Mouse (Mus musculus) lung, embryonic 16.5 days (tissue): Measurements from ENCODE around the gene Slc8a2. TPM values are rescaled to one million over a fixed set of nuclear protein-coding genes. Genes with fewer than 3 reads are reported as not detected.

Experiments used
- ATAC-seq: fragments of 200-750 bp; cut with Nextera tagmentation; 2 replicates; pipeline ENCODE4 v1.8.0; 2017; ENCODE audit warnings: low read depth, mild to moderate bottlenecking, moderate library complexity
- H3K27ac ChIP-seq: fragments of 300-500 bp; sonication (generic); 2 replicates; pipeline ENCODE4 v1.5.1; 2014; ENCODE audit warnings: mild to moderate bottlenecking, control low read depth, low read length
- H3K27me3 ChIP-seq: fragments of 300-500 bp; sonication (generic); 2 replicates; pipeline ENCODE4 v1.6.1; 2014; ENCODE audit warnings: low read depth, low read length, mixed read lengths; ENCODE audit not compliant: control insufficient read depth, insufficient read depth
- H3K36me3 ChIP-seq: fragments of 300-500 bp; sonication (generic); 2 replicates; pipeline ENCODE4 v1.6.1; 2014; ENCODE audit warnings: low read length; ENCODE audit not compliant: control insufficient read depth, insufficient read depth
- H3K4me1 ChIP-seq: fragments of 300-500 bp; sonication (generic); replicated peaks from 2 replicates; pipeline ENCODE4 v1.6.1; 2014; ENCODE audit warnings: low read length, mixed read lengths; ENCODE audit not compliant: control insufficient read depth, insufficient read depth
- H3K4me2 ChIP-seq: fragments of 300-500 bp; sonication (generic); 2 replicates; pipeline ENCODE4 v1.6.1; 2014; ENCODE audit warnings: low read depth, low read length, control low read depth
- H3K4me3 ChIP-seq: fragments of 300-500 bp; sonication (generic); 2 replicates; pipeline ENCODE4 v1.5.1; 2014; ENCODE audit warnings: mild to moderate bottlenecking, low read length, control low read depth
- H3K9ac ChIP-seq: fragments of 300-500 bp; sonication (generic); 2 replicates; pipeline ENCODE4 v1.6.1; 2014; ENCODE audit warnings: low read length, control low read depth
- H3K9me3 ChIP-seq: fragments of 300-500 bp; sonication (generic); 2 replicates; pipeline ENCODE4 v1.6.1; 2016; ENCODE audit warnings: low read length; ENCODE audit not compliant: control insufficient read depth
- WGBS: fragments of 180-500 bp; shearing (Covaris S2); extraction: QIAGEN DNeasy Blood & Tissue Kit; methylation state at CpG from one replicate; pipeline ENCODE4 v1.1.7; 2014; 5-methylcytosine and 5-hydroxymethylcytosine counted together
- polyA plus RNA-seq: library from polyadenylated mRNA; unstranded; fragments of >200 nt; fragmentation: Nextera tagmentation; extraction: Ambion mirVana; gene quantifications from 2 replicates; pipeline ENCODE4 v1.2.1, GENCODE M21; 2015

Slc8a2 gene
- polyA plus RNA-seq, result 0.08 and 0.10 TPM in 2 replicates

DNA sequence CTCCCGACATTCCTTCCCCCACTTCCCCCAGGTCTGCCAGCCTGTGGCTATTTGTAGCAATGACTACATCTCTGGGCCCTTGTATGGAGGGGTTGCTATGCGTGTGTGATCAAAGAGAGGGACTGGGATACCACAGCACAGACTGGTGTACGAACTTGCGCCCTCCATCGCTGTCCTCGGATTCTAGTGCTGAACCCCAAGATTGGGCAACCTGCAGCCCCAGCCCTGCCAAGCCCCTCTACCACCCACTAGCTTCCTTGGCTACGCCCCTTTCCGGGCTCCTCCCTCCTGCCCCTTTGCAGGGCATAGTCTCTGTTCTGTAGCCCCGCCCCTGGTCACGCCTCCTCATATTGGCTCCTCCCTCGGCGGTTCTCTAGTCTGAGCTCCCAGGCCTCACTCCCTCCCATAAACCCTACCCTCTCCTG lies at the start of gene Slc8a2:
TSS of gene Slc8a2 (plus strand) at position 406 of the 425 bp plus-strand sequence.
- 2% methylated on average over 12 of the region's 12 CpGs for WGBS
- Histone ChIP-seq H3K4me2 (peak within 1 kb of the TSS; percentile 87), H3K9me3 (no peaks in the 10 kb centered on the region), H3K36me3 (no peaks in the 10 kb centered on the region), H3K4me3 (peak within 1 kb of the TSS; percentile 54), H3K9ac (peak within 1 kb of the TSS; percentile 60), H3K27me3 (no peaks in the 10 kb centered on the region), H3K27ac (0 out of 2 replicates have a peak within 1 kb of the TSS, but pooled peaks have one; percentile 32), H3K4me1 (peaks cover 3% of the 10 kb centered on the region; the same call in 1 of the 2 replicates)
- ATAC-seq, result peak; percentile 85

DNA sequence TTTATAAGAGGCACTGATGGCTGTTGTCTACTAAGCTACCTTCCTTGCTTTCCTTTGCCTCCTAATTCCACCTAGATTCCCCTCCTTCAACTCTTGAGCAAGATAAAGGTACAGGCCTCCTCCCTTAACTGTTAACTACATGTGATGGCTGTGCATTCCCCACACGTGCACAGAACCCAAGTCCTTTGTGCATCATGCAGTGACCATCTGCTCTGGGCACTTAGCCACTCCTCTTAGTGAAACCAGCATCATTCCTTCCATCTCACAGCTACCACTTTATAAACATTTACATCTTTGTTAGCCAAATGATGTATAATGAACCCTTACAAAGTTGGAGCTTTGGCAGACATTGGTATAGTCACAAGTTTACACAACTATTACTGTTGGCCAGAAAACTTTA lies 49.7 kb upstream of the Slc8a2 start:
- no peaks in the 10 kb centered on the region for H3K27me3 ChIP-seq
- no peaks in the 10 kb centered on the region for H3K4me1 ChIP-seq
- no peak overlapping the region for H3K4me3 ChIP-seq
- H3K9ac ChIP-seq, result no peak overlapping the region
- H3K9me3 ChIP-seq, result no peaks in the 10 kb centered on the region
- H3K36me3 ChIP-seq, result no peaks in the 10 kb centered on the region
- no peak for ATAC-seq
- H3K27ac ChIP-seq, result no peak overlapping the region
- 42% methylated on average over 1 of the region's 1 CpGs for WGBS
- no peak overlapping the region for H3K4me2 ChIP-seq

DNA sequence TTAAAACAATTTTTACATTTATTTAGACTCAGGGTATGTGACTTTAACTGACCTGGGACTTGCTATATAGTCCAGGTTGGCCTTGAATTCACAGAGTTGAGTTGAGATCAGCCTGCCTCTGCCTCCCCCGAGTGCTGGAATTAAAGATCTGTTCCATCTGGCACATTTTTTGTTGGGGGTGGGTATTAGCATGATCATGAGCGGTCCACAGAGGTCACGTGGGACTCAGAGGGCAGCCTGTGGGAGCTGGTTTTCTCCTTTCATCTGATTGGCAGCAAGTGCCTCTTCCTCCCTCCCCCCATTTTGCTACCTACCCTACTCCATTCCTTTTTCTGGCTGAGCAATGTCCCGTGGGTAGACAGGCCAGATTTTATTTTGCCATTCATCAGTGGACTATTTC lies 49.0 kb upstream of the Slc8a2 start:
- H3K27ac ChIP-seq, result no peak overlapping the region
- no peak overlapping the region for H3K4me2 ChIP-seq
- no peaks in the 10 kb centered on the region for H3K36me3 ChIP-seq
- H3K9ac ChIP-seq, result no peak overlapping the region
- H3K27me3 ChIP-seq, result no peaks in the 10 kb centered on the region
- no peak for ATAC-seq
- H3K4me3 ChIP-seq, result no peak overlapping the region
- no peaks in the 10 kb centered on the region for H3K4me1 ChIP-seq
- 56% methylated on average over 4 of the region's 4 CpGs for WGBS
- H3K9me3 ChIP-seq, result no peaks in the 10 kb centered on the region

DNA sequence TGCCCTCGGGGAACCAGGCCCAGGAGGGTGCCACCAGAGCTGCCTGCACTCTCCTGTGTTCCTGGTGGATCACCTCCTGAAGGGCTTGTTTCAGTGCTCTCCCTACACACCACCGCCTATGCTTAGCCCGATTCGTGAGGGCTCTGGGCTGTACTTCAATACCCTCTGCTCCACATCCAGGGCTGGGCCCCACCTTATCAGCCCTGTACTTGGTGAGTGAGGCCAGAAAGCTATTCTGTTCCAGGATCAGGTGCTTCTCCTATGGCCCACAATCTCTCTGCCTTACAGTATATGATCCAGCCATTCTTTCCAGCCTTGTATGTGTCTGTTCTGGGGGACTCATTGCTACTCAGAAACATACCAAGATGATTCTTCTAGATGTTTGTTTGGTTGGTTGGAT lies 46.3 kb upstream of the Slc8a2 start:
- no peak overlapping the region for H3K27ac ChIP-seq
- H3K27me3 ChIP-seq, result no peaks in the 10 kb centered on the region
- no peak for ATAC-seq
- no peaks in the 10 kb centered on the region for H3K9me3 ChIP-seq
- WGBS, result 55% methylated on average over 4 of the region's 4 CpGs
- no peak overlapping the region for H3K9ac ChIP-seq
- no peaks in the 10 kb centered on the region for H3K4me1 ChIP-seq
- no peak overlapping the region for H3K4me3 ChIP-seq
- no peak overlapping the region for H3K4me2 ChIP-seq
- H3K36me3 ChIP-seq, result no peaks in the 10 kb centered on the region

DNA sequence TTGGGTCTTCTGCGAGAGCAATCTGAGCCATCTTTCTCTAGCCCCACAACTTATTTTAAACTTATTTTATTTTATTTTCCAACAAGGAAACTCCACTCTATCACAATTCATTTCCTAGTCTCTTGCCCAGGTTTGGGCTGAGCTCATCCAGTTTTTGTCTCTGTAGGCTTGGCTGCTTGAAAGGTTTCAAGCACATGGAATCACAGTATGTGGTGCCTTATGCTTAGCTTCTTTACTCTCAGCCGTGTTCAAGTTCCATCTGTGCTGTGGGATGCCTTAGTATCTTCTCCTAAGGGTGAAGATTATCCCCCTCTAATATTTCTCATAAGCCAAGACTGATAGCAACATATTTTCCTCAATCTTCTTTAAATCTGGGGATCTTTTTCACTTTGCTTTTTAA lies 42.0 kb upstream of the Slc8a2 start:
- H3K4me3 ChIP-seq, result no peak overlapping the region
- no peak overlapping the region for H3K9ac ChIP-seq
- no peaks in the 10 kb centered on the region for H3K27me3 ChIP-seq
- no peaks in the 10 kb centered on the region for H3K36me3 ChIP-seq
- no peak overlapping the region for H3K27ac ChIP-seq
- H3K4me1 ChIP-seq, result no peaks in the 10 kb centered on the region
- no peaks in the 10 kb centered on the region for H3K9me3 ChIP-seq
- 66% methylated on average over 2 of the region's 2 CpGs for WGBS
- no peak for ATAC-seq
- H3K4me2 ChIP-seq, result no peak overlapping the region

DNA sequence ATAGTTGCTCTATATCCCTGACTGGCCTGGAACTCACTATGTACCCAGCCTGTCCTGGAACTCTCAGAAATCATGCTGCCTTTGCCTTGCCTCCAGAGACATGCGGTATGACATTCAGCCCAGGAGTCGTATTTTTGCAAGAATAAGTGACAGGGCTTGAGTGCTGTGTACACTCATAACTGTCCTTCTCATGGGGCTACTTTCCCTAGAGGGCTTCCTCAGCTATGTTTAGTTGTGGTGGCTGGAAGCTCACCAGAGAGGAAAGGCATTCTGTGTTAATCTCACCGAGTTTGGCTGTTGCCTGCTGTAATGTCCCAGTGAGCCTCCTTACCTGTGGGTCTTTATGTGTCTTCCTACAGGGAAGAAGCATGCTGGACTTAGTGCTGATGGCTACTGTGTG lies 35.0 kb upstream of the Slc8a2 start:
- Histone ChIP-seq H3K4me1 (peaks cover 6% of the 10 kb centered on the region), H3K9ac (no peak overlapping the region), H3K27ac (no peak overlapping the region), H3K9me3 (no peaks in the 10 kb centered on the region), H3K27me3 (no peaks in the 10 kb centered on the region), H3K4me3 (no peak overlapping the region), H3K4me2 (no peak overlapping the region), H3K36me3 (no peaks in the 10 kb centered on the region)
- 53% methylated on average over 3 of the region's 3 CpGs for WGBS
- ATAC-seq, result no peak

DNA sequence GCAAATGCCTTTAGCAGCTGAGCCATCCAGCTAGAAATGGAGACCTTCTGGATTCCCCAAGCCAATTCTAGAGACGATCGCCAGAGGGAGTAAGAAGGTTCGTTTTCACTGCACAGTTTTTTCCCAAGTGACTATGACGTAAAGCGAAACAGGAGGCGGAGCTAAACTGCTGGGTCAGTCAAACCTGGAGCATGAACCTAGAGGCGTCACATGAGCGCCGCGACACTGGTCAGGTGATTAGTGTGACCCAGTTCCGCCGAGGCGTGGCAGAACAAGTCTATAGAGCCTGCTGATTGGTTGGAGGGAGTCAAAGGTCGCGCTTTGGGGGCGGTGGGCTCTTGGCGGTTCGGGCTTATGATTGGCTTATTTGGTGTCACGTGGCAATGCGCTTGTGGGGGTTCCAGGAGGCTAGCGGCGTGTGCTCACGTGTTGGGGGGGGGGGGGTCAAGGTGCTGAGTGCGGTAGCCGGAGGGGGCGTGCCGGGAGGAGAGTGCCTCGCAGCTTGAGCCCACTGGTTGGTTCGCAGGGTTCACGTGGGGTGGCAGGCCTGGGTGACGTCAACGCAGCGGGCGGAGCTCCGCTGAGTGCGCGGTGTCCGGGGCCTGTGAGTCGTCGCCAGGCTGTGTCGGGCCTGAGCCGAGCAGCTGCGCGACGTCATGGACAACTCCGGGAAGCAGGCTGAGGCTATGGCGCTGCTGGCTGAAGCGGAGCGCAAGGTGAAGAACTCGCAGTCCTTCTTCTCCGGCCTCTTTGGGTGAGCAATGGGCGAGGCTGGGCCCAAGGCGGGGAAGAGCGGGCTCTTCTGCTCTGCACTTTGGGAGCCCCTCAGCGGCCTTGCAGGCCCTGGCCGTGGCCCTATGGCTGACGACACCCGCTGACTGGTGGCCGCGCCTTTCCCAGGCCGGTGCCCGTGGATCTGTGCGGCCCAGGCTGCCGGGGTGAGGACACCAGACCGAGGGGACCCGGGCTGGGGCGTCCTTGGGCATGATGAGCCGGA lies 31.3 kb upstream of the Slc8a2 start, which contains the start of gene Napa:
TSS of gene Napa (plus strand) at position 438 of the 997 bp plus-strand sequence.
- Histone ChIP-seq H3K9ac (peak within 1 kb of the TSS; percentile 89), H3K36me3 (no peaks in the 10 kb centered on the region), H3K27ac (peak within 1 kb of the TSS; percentile 83), H3K9me3 (no peaks in the 10 kb centered on the region), H3K4me2 (peak within 1 kb of the TSS; percentile 82), H3K4me3 (peak within 1 kb of the TSS; percentile 84), H3K4me1 (peaks cover 11% of the 10 kb centered on the region), H3K27me3 (no peaks in the 10 kb centered on the region)
- under 1% methylated on average over 65 of the region's 68 CpGs for WGBS
- peak; percentile 98 for ATAC-seq

DNA sequence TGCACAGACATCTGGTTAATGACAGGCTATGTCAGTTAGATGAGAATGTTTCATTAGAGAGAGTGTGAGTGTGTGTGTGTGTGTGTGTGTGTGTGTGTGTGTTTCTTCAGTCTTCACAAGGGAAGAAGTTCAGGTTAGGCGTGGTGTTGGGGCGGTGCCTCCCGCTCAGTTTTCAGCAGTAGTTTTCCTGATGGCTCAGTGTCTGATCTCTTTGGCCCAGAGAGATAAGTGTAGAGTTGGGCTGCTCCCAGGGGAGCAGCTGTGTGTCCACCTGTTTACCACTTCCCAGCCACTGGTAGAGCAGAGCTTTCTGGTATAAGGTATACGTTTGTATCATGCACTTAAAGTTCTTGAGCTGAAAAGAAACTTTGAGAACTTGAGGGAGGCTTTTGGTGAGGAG lies 29.7 kb upstream of the Slc8a2 start:
- no peak for ATAC-seq
- Histone ChIP-seq H3K4me2 (peak overlapping the region; percentile 82), H3K27ac (no peak overlapping the region), H3K9ac (peak overlapping the region; percentile 89; the same call in 1 of the 2 replicates), H3K27me3 (no peaks in the 10 kb centered on the region), H3K9me3 (no peaks in the 10 kb centered on the region), H3K4me1 (peaks cover 11% of the 10 kb centered on the region), H3K4me3 (peak overlapping the region; percentile 84), H3K36me3 (0 out of 2 replicates have a peak, but pooled peaks cover 4% of the 10 kb centered on the region)
- WGBS, result 77% methylated on average over 4 of the region's 4 CpGs

DNA sequence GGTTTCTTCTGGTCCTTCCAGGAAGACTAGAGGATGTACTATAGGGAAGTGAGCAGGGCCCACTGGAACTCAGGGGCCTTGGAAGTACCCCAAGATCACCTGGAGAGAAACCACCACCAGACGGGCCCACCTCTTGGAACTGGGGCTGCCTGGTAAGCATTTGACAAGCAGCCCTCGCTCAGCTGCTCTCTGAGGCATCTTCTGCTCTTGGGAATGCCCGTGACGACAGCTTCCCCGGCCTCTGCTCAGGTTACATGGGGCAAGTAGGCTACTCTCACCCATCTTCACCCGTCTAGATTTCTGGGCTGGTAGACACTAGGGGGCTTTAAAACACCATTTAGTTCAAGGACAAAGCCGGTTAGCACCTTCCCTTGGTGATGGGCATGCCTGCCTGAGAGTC lies 28.5 kb upstream of the Slc8a2 start:
- Histone ChIP-seq H3K36me3 (peaks cover 6% of the 10 kb centered on the region; the same call in 1 of the 2 replicates), H3K4me3 (no peak overlapping the region), H3K4me1 (peaks cover 11% of the 10 kb centered on the region), H3K27me3 (no peaks in the 10 kb centered on the region), H3K9ac (no peak overlapping the region; the same call in 1 of the 2 replicates), H3K4me2 (no peak overlapping the region), H3K27ac (no peak overlapping the region), H3K9me3 (no peaks in the 10 kb centered on the region)
- ATAC-seq, result no peak
- 77% methylated on average over 7 of the region's 7 CpGs for WGBS
